Mouse (Mus musculus): ENCODE data around the gene Slc36a4. TPM values are rescaled to one million over a fixed set of nuclear protein-coding genes. Genes with fewer than 3 reads are reported as not detected.

Slc36a4 gene
- total RNA-seq, 2 experiments from 2014 or later: 22.4 to 36.5 TPM

GRCm38 (mm10) chr9:15792076-15792475, 82.5 kb downstream of the Slc36a4 start:
- no peak for DNase-seq (ENCODE audit: low spot score in 2 of 2)

Other genes with a start within 250 kb of the Slc36a4 start
- 10 to 100 TPM; 16.6 to 28.7 TPM for gene Smco4, start 216.3 kb upstream of the Slc36a4 start, total RNA-seq (2021)
- gene Deup1, start 81.8 kb upstream of the Slc36a4 start, total RNA-seq (2021): under 1 TPM in 1 of 2 experiments, not detected in 1; 0.29 TPM
- not detected for gene Mtnr1b, start 164.8 kb downstream of the Slc36a4 start, total RNA-seq (2021)